Comparison of ENCODE assay signal across 37 mouse cellular contexts in genomic region chr14:8020011-8020410, GRCm38 (mm10). TPM values are rescaled to one million over a fixed set of nuclear protein-coding genes. Genes with fewer than 3 reads are reported as not detected.
"Had no signal": no experiment of that assay in that cellular context is flagged by ENCODE, and none has a peak within 500 bp of the region (broad histone marks: within the 10 kb centered on the region; RNA-seq: fewer than 3 reads in every experiment).

No protein-coding gene starts in this region.

- H3K27ac ChIP-seq: heart, embryonic 13.5 days; heart, embryonic 15.5 days; hindbrain, embryonic 10.5 days; hindbrain, embryonic 12.5 days; hindbrain, embryonic 13.5 days; hindbrain, embryonic 14.5 days; hindbrain, embryonic 15.5 days; hindbrain, postnatal 0 days; intestine, embryonic 15.5 days; kidney, embryonic 15.5 days; kidney, postnatal 0 days had no signal

- H3K27me3 ChIP-seq: heart, embryonic 12.5 days; heart, embryonic 13.5 days; heart, embryonic 15.5 days; hindbrain, embryonic 12.5 days; hindbrain, embryonic 13.5 days; hindbrain, embryonic 15.5 days; intestine, embryonic 15.5 days; kidney, embryonic 15.5 days had no signal

- H3K36me3 ChIP-seq: heart, embryonic 12.5 days; heart, embryonic 13.5 days; heart, embryonic 15.5 days; hindbrain, embryonic 10.5 days; hindbrain, embryonic 12.5 days; hindbrain, embryonic 15.5 days; intestine, embryonic 15.5 days; kidney, embryonic 15.5 days had no signal

- H3K4me3 ChIP-seq: heart, embryonic 12.5 days; heart, embryonic 13.5 days; heart, embryonic 15.5 days; hindbrain, embryonic 10.5 days; hindbrain, embryonic 12.5 days; hindbrain, embryonic 13.5 days; hindbrain, embryonic 15.5 days; intestine, embryonic 15.5 days; kidney, embryonic 15.5 days; layer of hippocampus, adult 2 months had no signal

- H3K9ac ChIP-seq: heart, embryonic 12.5 days; heart, embryonic 13.5 days; heart, embryonic 15.5 days; hindbrain, embryonic 12.5 days; hindbrain, embryonic 13.5 days; hindbrain, embryonic 14.5 days; hindbrain, embryonic 15.5 days; intestine, embryonic 15.5 days; kidney, embryonic 15.5 days had no signal

- ATAC-seq: hindbrain, embryonic 16.5 days; hindbrain, postnatal 0 days; inflammation-experienced regulatory T-cells, adult 6 months; intestine, embryonic 15.5 days; intestine, embryonic 16.5 days; intestine, postnatal 0 days had no signal

- H3K9me3 ChIP-seq: heart, embryonic 12.5 days; heart, embryonic 13.5 days; heart, embryonic 15.5 days; hindbrain, embryonic 10.5 days; hindbrain, embryonic 12.5 days; hindbrain, embryonic 13.5 days; hindbrain, embryonic 15.5 days; intestine, embryonic 15.5 days; kidney, embryonic 15.5 days had no signal

- H3K4me2 ChIP-seq: heart, embryonic 11.5 days; heart, embryonic 12.5 days; heart, embryonic 13.5 days; heart, embryonic 15.5 days; hindbrain, embryonic 12.5 days; hindbrain, embryonic 13.5 days; hindbrain, embryonic 14.5 days; hindbrain, embryonic 15.5 days; intestine, embryonic 15.5 days; kidney, embryonic 15.5 days had no signal

- DNase-seq: heart, postnatal 10 days; heart, postnatal 36 days; heart, postnatal 4 days; kidney, adult 11 months; kidney, adult 18-20 months; kidney, adult 2 months; kidney, adult 8-10 months; kidney, adult 9 months; kidney, postnatal 10 days; kidney, postnatal 14 days; kidney, postnatal 25 days; kidney, postnatal 36 days; kidney, postnatal 4 days; layer of hippocampus, adult 9-11 months; layer of hippocampus, postnatal 36 days had no signal

- H3K4me1 ChIP-seq: hindbrain, embryonic 12.5 days; hindbrain, embryonic 13.5 days; hindbrain, embryonic 15.5 days had no signal

RNA-seq across cellular contexts. Expression of gene Dnase1l3, which starts 25.6 kb away (rescaled TPM):
- total RNA-seq: heart, postnatal 10 days; heart, postnatal 4 days; hematopoietic stem cell, adult 5-6 weeks; hindbrain, postnatal 0 days; layer of hippocampus, adult 2 months; layer of hippocampus, adult 8-10 months; layer of hippocampus, postnatal 14 days; layer of hippocampus, postnatal 36 days; left cerebral cortex, adult 18-20 months had no signal
- polyA plus RNA-seq: hindbrain, embryonic 12.5 days had no signal
